Mouse (Mus musculus): ENCODE measurements around the gene Cadm1. TPM values are rescaled to one million over a fixed set of nuclear protein-coding genes. Genes with fewer than 3 reads are reported as not detected.

The Cadm1 gene
- polyA plus RNA-seq, 1 experiment from 2014 or later = 190 TPM

- Histone ChIP-seq H3K4me2 (ENCODE audit: low read depth) (no peak overlapping the region), H3K27me3 (ENCODE audit: control insufficient read depth, insufficient read depth, low read length) (no peaks in the 10 kb centered on the region), H3K4me1 (ENCODE audit: control insufficient read depth, insufficient read depth, low read length) (peaks cover 13% of the 10 kb centered on the region), H3K4me3 (ENCODE audit: low read depth, low read length) (no peak overlapping the region), H3K9me3 (ENCODE audit: control insufficient read depth, low read length) (no peaks in the 10 kb centered on the region), H3K36me3 (ENCODE audit: control insufficient read depth, insufficient read depth, low read length) (no peaks in the 10 kb centered on the region), H3K27ac (ENCODE audit: low read depth, low read length) (no peak overlapping the region), H3K9ac (ENCODE audit: low read length) (no peak overlapping the region)
- 0 out of 2 replicates have a peak, but pooled peaks have one; percentile 48 for ATAC-seq (ENCODE audit: insufficient read depth, low FRiP score, low TSS enrichment)
- WGBS = 28% methylated on average over 15 of the region's 15 CpGs
- peak; percentile 43 for DNase-seq (ENCODE audit: low spot score)
Measured at GRCm38 (mm10) chr9:47838890-47839691, 309.1 kb downstream of the Cadm1 start.

- Histone ChIP-seq H3K4me3 (ENCODE audit: low read depth, low read length) (no peak overlapping the region), H3K4me2 (ENCODE audit: low read depth) (no peak overlapping the region), H3K27me3 (ENCODE audit: control insufficient read depth, insufficient read depth, low read length) (no peaks in the 10 kb centered on the region), H3K36me3 (ENCODE audit: control insufficient read depth, insufficient read depth, low read length) (no peaks in the 10 kb centered on the region), H3K4me1 (ENCODE audit: control insufficient read depth, insufficient read depth, low read length) (peaks cover 13% of the 10 kb centered on the region), H3K9ac (ENCODE audit: low read length) (no peak overlapping the region), H3K9me3 (ENCODE audit: control insufficient read depth, low read length) (no peaks in the 10 kb centered on the region), H3K27ac (ENCODE audit: low read depth, low read length) (no peak overlapping the region)
- no peak for DNase-seq (ENCODE audit: low spot score)
- WGBS = 71% methylated on average over 10 of the region's 10 CpGs
- no peak for ATAC-seq (ENCODE audit: insufficient read depth, low FRiP score, low TSS enrichment)
Measured at GRCm38 (mm10) chr9:47839692-47840025, 309.7 kb downstream of the Cadm1 start.

GRCm38 (mm10) chr9:47843328-47843727, 313.4 kb downstream of the Cadm1 start:
- ATAC-seq (ENCODE audit: insufficient read depth, low FRiP score, low TSS enrichment) (no peak), DNase-seq (ENCODE audit: low spot score) (no peak)
- Histone ChIP-seq H3K9ac (ENCODE audit: low read length) (no peak overlapping the region), H3K4me1 (ENCODE audit: control insufficient read depth, insufficient read depth, low read length) (peaks cover 14% of the 10 kb centered on the region), H3K9me3 (ENCODE audit: control insufficient read depth, low read length) (no peaks in the 10 kb centered on the region), H3K27ac (ENCODE audit: low read depth, low read length) (no peak overlapping the region), H3K36me3 (ENCODE audit: control insufficient read depth, insufficient read depth, low read length) (no peaks in the 10 kb centered on the region), H3K4me2 (ENCODE audit: low read depth) (no peak overlapping the region), H3K4me3 (ENCODE audit: low read depth, low read length) (no peak overlapping the region), H3K27me3 (ENCODE audit: control insufficient read depth, insufficient read depth, low read length) (no peaks in the 10 kb centered on the region)
- WGBS = 82% methylated on average over 6 of the region's 6 CpGs

GRCm38 (mm10) chr9:47846275-47846674, 316.3 kb downstream of the Cadm1 start:
- Histone ChIP-seq H3K27ac (ENCODE audit: low read depth, low read length) (no peak overlapping the region), H3K27me3 (ENCODE audit: control insufficient read depth, insufficient read depth, low read length) (no peaks in the 10 kb centered on the region), H3K9me3 (ENCODE audit: control insufficient read depth, low read length) (no peaks in the 10 kb centered on the region), H3K4me2 (ENCODE audit: low read depth) (no peak overlapping the region), H3K9ac (ENCODE audit: low read length) (no peak overlapping the region), H3K4me1 (ENCODE audit: control insufficient read depth, insufficient read depth, low read length) (peaks cover 10% of the 10 kb centered on the region; the same call in 1 of the 2 replicates), H3K4me3 (ENCODE audit: low read depth, low read length) (no peak overlapping the region), H3K36me3 (ENCODE audit: control insufficient read depth, insufficient read depth, low read length) (no peaks in the 10 kb centered on the region)
- DNase-seq (ENCODE audit: low spot score) (no peak), ATAC-seq (ENCODE audit: insufficient read depth, low FRiP score, low TSS enrichment) (no peak)
- 74% methylated on average over 10 of the region's 10 CpGs for WGBS

- no peaks in the 10 kb centered on the region for H3K27me3 ChIP-seq (ENCODE audit: control insufficient read depth, insufficient read depth, low read length)
- WGBS = 41% methylated on average over 6 of the region's 6 CpGs
- H3K9me3 ChIP-seq (ENCODE audit: control insufficient read depth, low read length) = no peaks in the 10 kb centered on the region
- peaks cover 10% of the 10 kb centered on the region; the same call in 1 of the 2 replicates for H3K4me1 ChIP-seq (ENCODE audit: control insufficient read depth, insufficient read depth, low read length)
- H3K27ac ChIP-seq (ENCODE audit: low read depth, low read length) = no peak overlapping the region
- no peak for ATAC-seq (ENCODE audit: insufficient read depth, low FRiP score, low TSS enrichment)
- no peak overlapping the region for H3K4me2 ChIP-seq (ENCODE audit: low read depth)
- no peaks in the 10 kb centered on the region for H3K36me3 ChIP-seq (ENCODE audit: control insufficient read depth, insufficient read depth, low read length)
- no peak overlapping the region for H3K4me3 ChIP-seq (ENCODE audit: low read depth, low read length)
- no peak overlapping the region for H3K9ac ChIP-seq (ENCODE audit: low read length)
- no peak for DNase-seq (ENCODE audit: low spot score)
Measured at GRCm38 (mm10) chr9:47846926-47847325, 317.0 kb downstream of the Cadm1 start.

GRCm38 (mm10) chr9:47847797-47848196, 317.8 kb downstream of the Cadm1 start:
- no peak for ATAC-seq (ENCODE audit: insufficient read depth, low FRiP score, low TSS enrichment)
- Histone ChIP-seq H3K36me3 (ENCODE audit: control insufficient read depth, insufficient read depth, low read length) (no peaks in the 10 kb centered on the region), H3K9ac (ENCODE audit: low read length) (no peak overlapping the region), H3K4me3 (ENCODE audit: low read depth, low read length) (no peak overlapping the region), H3K27ac (ENCODE audit: low read depth, low read length) (0 out of 2 replicates have a peak overlapping the region, but pooled peaks have one; percentile 20), H3K4me2 (ENCODE audit: low read depth) (no peak overlapping the region), H3K4me1 (ENCODE audit: control insufficient read depth, insufficient read depth, low read length) (peaks cover 10% of the 10 kb centered on the region; the same call in 1 of the 2 replicates), H3K27me3 (ENCODE audit: control insufficient read depth, insufficient read depth, low read length) (no peaks in the 10 kb centered on the region), H3K9me3 (ENCODE audit: control insufficient read depth, low read length) (no peaks in the 10 kb centered on the region)
- DNase-seq (ENCODE audit: low spot score) = no peak
- WGBS = 26% methylated on average over 4 of the region's 4 CpGs

GRCm38 (mm10) chr9:47848745-47849144, 318.8 kb downstream of the Cadm1 start:
- no peaks in the 10 kb centered on the region for H3K36me3 ChIP-seq (ENCODE audit: control insufficient read depth, insufficient read depth, low read length)
- ATAC-seq (ENCODE audit: insufficient read depth, low FRiP score, low TSS enrichment) = no peak
- no peaks in the 10 kb centered on the region for H3K9me3 ChIP-seq (ENCODE audit: control insufficient read depth, low read length)
- H3K9ac ChIP-seq (ENCODE audit: low read length) = no peak overlapping the region
- no peak for DNase-seq (ENCODE audit: low spot score)
- no peak overlapping the region for H3K27ac ChIP-seq (ENCODE audit: low read depth, low read length)
- WGBS = 37% methylated on average over 5 of the region's 5 CpGs
- no peak overlapping the region for H3K4me2 ChIP-seq (ENCODE audit: low read depth)
- peaks cover 10% of the 10 kb centered on the region; the same call in 1 of the 2 replicates for H3K4me1 ChIP-seq (ENCODE audit: control insufficient read depth, insufficient read depth, low read length)
- H3K4me3 ChIP-seq (ENCODE audit: low read depth, low read length) = no peak overlapping the region
- no peaks in the 10 kb centered on the region for H3K27me3 ChIP-seq (ENCODE audit: control insufficient read depth, insufficient read depth, low read length)

GRCm38 (mm10) chr9:47856311-47856710, 326.3 kb downstream of the Cadm1 start:
- no peaks in the 10 kb centered on the region for H3K27me3 ChIP-seq (ENCODE audit: control insufficient read depth, insufficient read depth, low read length)
- DNase-seq (ENCODE audit: low spot score) = no peak

GRCm38 (mm10) chr9:47857235-47857634, 327.3 kb downstream of the Cadm1 start:
- Histone ChIP-seq H3K36me3 (ENCODE audit: control insufficient read depth, insufficient read depth, low read length) (no peaks in the 10 kb centered on the region), H3K4me1 (ENCODE audit: control insufficient read depth, insufficient read depth, low read length) (no peaks in the 10 kb centered on the region), H3K27ac (ENCODE audit: low read depth, low read length) (no peak overlapping the region), H3K9me3 (ENCODE audit: control insufficient read depth, low read length) (no peaks in the 10 kb centered on the region), H3K9ac (ENCODE audit: low read length) (no peak overlapping the region), H3K27me3 (ENCODE audit: control insufficient read depth, insufficient read depth, low read length) (no peaks in the 10 kb centered on the region), H3K4me3 (ENCODE audit: low read depth, low read length) (no peak overlapping the region), H3K4me2 (ENCODE audit: low read depth) (no peak overlapping the region)
- DNase-seq (ENCODE audit: low spot score) (no peak), ATAC-seq (ENCODE audit: insufficient read depth, low FRiP score, low TSS enrichment) (no peak)
- WGBS = 85% methylated on average over 7 of the region's 7 CpGs

More at GRCm38 (mm10) chr9:47856311-47856710, 326.3 kb downstream of the Cadm1 start:
- Histone ChIP-seq H3K4me3 (ENCODE audit: low read depth, low read length) (no peak overlapping the region), H3K27ac (ENCODE audit: low read depth, low read length) (no peak overlapping the region), H3K4me1 (ENCODE audit: control insufficient read depth, insufficient read depth, low read length) (no peaks in the 10 kb centered on the region), H3K36me3 (ENCODE audit: control insufficient read depth, insufficient read depth, low read length) (no peaks in the 10 kb centered on the region), H3K4me2 (ENCODE audit: low read depth) (no peak overlapping the region), H3K9me3 (ENCODE audit: control insufficient read depth, low read length) (no peaks in the 10 kb centered on the region), H3K9ac (ENCODE audit: low read length) (no peak overlapping the region)
- WGBS = 92% methylated on average over 8 of the region's 8 CpGs
- ATAC-seq (ENCODE audit: insufficient read depth, low FRiP score, low TSS enrichment) = no peak

All from neural tube, embryonic 11.5 days (tissue).